In genomic region chr16:58497886-58498713, GRCm38 (mm10) we compare ENCODE assay signal across 8 mouse cellular contexts. TPM values are rescaled to one million over a fixed set of nuclear protein-coding genes. Genes with fewer than 3 reads are reported as not detected.
A peak's percentile ranks its signal among the peaks of the same experiment; 100 is the strongest.
DNase-seq lines count a peak whose midpoint lies in the region; ATAC-seq lines count a peak whose summit lies in the region.

No protein-coding gene starts in this region.

- no peaks in the 10 kb centered on the region for H3K27me3 ChIP-seq in limb, embryonic 12.5 days
- no peaks in the 10 kb centered on the region for H3K27me3 ChIP-seq in limb, embryonic 10.5 days (ENCODE audit: low read depth, poor library complexity, severe bottlenecking)
- no peaks in the 10 kb centered on the region for H3K27me3 ChIP-seq in liver, embryonic 11.5 days (replicated peaks; ENCODE audit: control insufficient read depth, insufficient read depth, low read length)
- H3K27me3 ChIP-seq in stomach, embryonic 15.5 days (replicated peaks), result no peaks in the 10 kb centered on the region

- DNase-seq in limb, embryonic 10.5 days (ENCODE audit: low spot score), result no peak
- DNase-seq in c-Kit-positive CD71-negative TER-119-negative erythroid progenitor cells, embryonic 14.5 days (ENCODE audit: low read depth), result peak; percentile 60
- no peak for DNase-seq in liver, embryonic 11.5 days (ENCODE audit: low spot score)
- no peak for DNase-seq in frontal cortex, postnatal 36 days (ENCODE audit: low spot score in 2 of 2)
- DNase-seq in retina, postnatal 1 day, result no peak
- no peak for DNase-seq in right cerebral cortex, adult 2 months (ENCODE audit: low spot score in 2 of 2)

- H3K27ac ChIP-seq in limb, embryonic 12.5 days, result 0 out of 2 replicates have a peak overlapping the region, but pooled peaks have one; percentile 36
- no peak overlapping the region for H3K27ac ChIP-seq in limb, embryonic 10.5 days
- peak overlapping the region; percentile 83 for H3K27ac ChIP-seq in liver, embryonic 11.5 days (ENCODE audit: low read depth, low read length)
- H3K27ac ChIP-seq in stomach, embryonic 15.5 days, result peak overlapping the region; percentile 12; the same call in 1 of the 2 replicates

- H3K4me2 ChIP-seq in limb, embryonic 12.5 days, result no peak overlapping the region
- H3K4me2 ChIP-seq in liver, embryonic 11.5 days, result peak overlapping the region; percentile 27
- no peak overlapping the region for H3K4me2 ChIP-seq in stomach, embryonic 15.5 days

- H3K36me3 ChIP-seq in limb, embryonic 12.5 days, result peaks cover 4% of the 10 kb centered on the region; the same call in 1 of the 2 replicates
- H3K36me3 ChIP-seq in limb, embryonic 10.5 days, result peaks cover 4% of the 10 kb centered on the region; the same call in 1 of the 2 replicates
- H3K36me3 ChIP-seq in liver, embryonic 11.5 days (ENCODE audit: control insufficient read depth, insufficient read depth, low read length), result peaks cover under 1% of the 10 kb centered on the region; the same call in 1 of the 2 replicates
- no peaks in the 10 kb centered on the region for H3K36me3 ChIP-seq in stomach, embryonic 15.5 days

- WGBS in limb, embryonic 12.5 days, result 85% methylated on average over 9 of the region's 9 CpGs
- 88% methylated on average over 9 of the region's 9 CpGs for WGBS in limb, embryonic 10.5 days
- WGBS in liver, embryonic 11.5 days, result 33% methylated on average over 9 of the region's 9 CpGs
- WGBS in stomach, embryonic 15.5 days, result 61% methylated on average over 9 of the region's 9 CpGs

- no peak overlapping the region for H3K4me3 ChIP-seq in limb, embryonic 12.5 days (replicated peaks)
- no peak overlapping the region for H3K4me3 ChIP-seq in limb, embryonic 10.5 days
- no peak overlapping the region for H3K4me3 ChIP-seq in liver, embryonic 11.5 days (ENCODE audit: low read depth, low read length)
- no peak overlapping the region for H3K4me3 ChIP-seq in stomach, embryonic 15.5 days (replicated peaks)

- H3K4me1 ChIP-seq in limb, embryonic 12.5 days (replicated peaks), result peaks cover 34% of the 10 kb centered on the region
- peaks cover 15% of the 10 kb centered on the region for H3K4me1 ChIP-seq in limb, embryonic 10.5 days
- peaks cover 53% of the 10 kb centered on the region for H3K4me1 ChIP-seq in liver, embryonic 11.5 days (replicated peaks; ENCODE audit: control insufficient read depth, insufficient read depth, low read length)
- peaks cover 16% of the 10 kb centered on the region; the same call in 1 of the 2 replicates for H3K4me1 ChIP-seq in stomach, embryonic 15.5 days

- H3K9ac ChIP-seq in limb, embryonic 12.5 days (replicated peaks), result no peak overlapping the region
- H3K9ac ChIP-seq in liver, embryonic 11.5 days (ENCODE audit: low read depth, low read length), result peak overlapping the region; percentile 22; the same call in 1 of the 2 replicates
- H3K9ac ChIP-seq in stomach, embryonic 15.5 days, result no peak overlapping the region

- no peaks in the 10 kb centered on the region for H3K9me3 ChIP-seq in limb, embryonic 12.5 days
- no peaks in the 10 kb centered on the region for H3K9me3 ChIP-seq in limb, embryonic 10.5 days (replicated peaks)
- no peaks in the 10 kb centered on the region for H3K9me3 ChIP-seq in liver, embryonic 11.5 days (ENCODE audit: control insufficient read depth, low read length)
- H3K9me3 ChIP-seq in stomach, embryonic 15.5 days, result no peaks in the 10 kb centered on the region

- no peak for ATAC-seq in limb, embryonic 12.5 days (ENCODE audit: insufficient number of reproducible peaks, insufficient read depth, low FRiP score, low TSS enrichment, low read depth)
- peak; percentile 93 for ATAC-seq in liver, embryonic 11.5 days (replicated peaks; ENCODE audit: low FRiP score)
- peak; percentile 88 for ATAC-seq in stomach, embryonic 15.5 days (ENCODE audit: insufficient read depth, low FRiP score, low read depth)

RNA-seq across cellular contexts. Expression of gene St3gal6, which starts 25.9 kb away (rescaled TPM):
- polyA plus RNA-seq in limb, embryonic 12.5 days (2016; fragmentation: Nextera tagmentation; extraction: Ambion mirVana), result 17.8 and 19.3 TPM in 2 replicates
- polyA plus RNA-seq in limb, embryonic 10.5 days (2016; fragmentation: Nextera tagmentation; extraction: Ambion mirVana), result 10.8 and 13.5 TPM in 2 replicates
- 66.0 and 67.9 TPM in 2 replicates for polyA plus RNA-seq in liver, embryonic 11.5 days (2014; fragmentation: Nextera tagmentation; extraction: Ambion mirVana)
- 14.6 and 15.7 TPM in 2 replicates for polyA plus RNA-seq in stomach, embryonic 15.5 days (2015; fragmentation: Nextera tagmentation; extraction: Ambion mirVana)
